Mouse (Mus musculus) limb, embryonic 11.5 days (tissue): ENCODE measurements around the gene Mms22l. TPM values are rescaled to one million over a fixed set of nuclear protein-coding genes. Genes with fewer than 3 reads are reported as not detected.

Source experiments
- ATAC-seq: fragments of 200-750 bp; cut with Nextera tagmentation; 2 replicates; pipeline ENCODE4 v1.8.0; 2017; ENCODE audit warnings: low read depth; ENCODE audit not compliant: insufficient number of reproducible peaks, low FRiP score, low TSS enrichment
- DNase-seq: peaks from one replicate; pipeline ENCODE4 v3.0.0-alpha.2; 2015; ENCODE audit warnings: low spot score
- H3K27ac ChIP-seq: fragments of 300-500 bp; sonication (generic); replicated peaks from 2 replicates; pipeline ENCODE4 v1.5.1; 2014; ENCODE audit warnings: low read depth, mild to moderate bottlenecking, low read length
- H3K27me3 ChIP-seq: fragments of 300-500 bp; sonication (generic); 2 replicates; pipeline ENCODE4 v1.6.1; 2014; ENCODE audit warnings: mild to moderate bottlenecking, low read length, mixed read lengths; ENCODE audit not compliant: control insufficient read depth, insufficient read depth
- H3K36me3 ChIP-seq: fragments of 300-500 bp; sonication (generic); 2 replicates; pipeline ENCODE4 v1.6.1; 2014; ENCODE audit warnings: mild to moderate bottlenecking, low read length, moderate library complexity, mixed read lengths; ENCODE audit not compliant: control insufficient read depth, insufficient read depth
- H3K4me1 ChIP-seq: fragments of 300-500 bp; sonication (generic); 2 replicates; pipeline ENCODE4 v1.6.1; 2014; ENCODE audit warnings: low read length, mixed read lengths; ENCODE audit not compliant: control insufficient read depth, insufficient read depth
- H3K4me2 ChIP-seq: fragments of 300-500 bp; sonication (generic); 2 replicates; pipeline ENCODE4 v1.6.1; 2014; ENCODE audit warnings: low read depth, mild to moderate bottlenecking, moderate library complexity; ENCODE audit not compliant: severe bottlenecking
- H3K4me3 ChIP-seq: fragments of 300-500 bp; sonication (generic); 2 replicates; pipeline ENCODE4 v1.5.1; 2014; ENCODE audit warnings: low read depth, low read length
- H3K9ac ChIP-seq: fragments of 300-500 bp; sonication (generic); 2 replicates; pipeline ENCODE4 v1.6.1; 2014; ENCODE audit warnings: mild to moderate bottlenecking, low read length
- H3K9me3 ChIP-seq: fragments of 300-500 bp; sonication (generic); 2 replicates; pipeline ENCODE4 v1.6.1; 2016; ENCODE audit warnings: low read length; ENCODE audit not compliant: control insufficient read depth
- WGBS: fragments of 180-500 bp; shearing (Covaris S2); extraction: QIAGEN DNeasy Blood & Tissue Kit; methylation state at CpG from one replicate; pipeline ENCODE4 v1.1.7; 2014; 5-methylcytosine and 5-hydroxymethylcytosine counted together
- polyA plus RNA-seq: library from polyadenylated mRNA; unstranded; fragments of >200 nt; fragmentation: Nextera tagmentation; extraction: Ambion mirVana; gene quantifications from 2 replicates; pipeline ENCODE4 v1.2.1, GENCODE M21; 2014

Gene Mms22l
- polyA plus RNA-seq, 1 experiment from 2014 or later, result 48.6 TPM

- no peaks in the 10 kb centered on the region; the same call in 1 of the 2 replicates for H3K36me3 ChIP-seq
- DNase-seq (no peak), ATAC-seq (no peak)
- no peaks in the 10 kb centered on the region for H3K4me1 ChIP-seq
- no peak overlapping the region for H3K4me3 ChIP-seq
- no peaks in the 10 kb centered on the region for H3K27me3 ChIP-seq
- H3K27ac ChIP-seq, result no peak overlapping the region
- no peaks in the 10 kb centered on the region for H3K9me3 ChIP-seq
- 93% methylated on average over 6 of the region's 6 CpGs for WGBS
- no peak overlapping the region for H3K9ac ChIP-seq
- no peak overlapping the region for H3K4me2 ChIP-seq
Measured at GRCm38 (mm10) chr4:24596942-24597611, 100.8 kb downstream of the Mms22l start.

GRCm38 (mm10) chr4:24598637-24599036 is 102.4 kb downstream of the Mms22l start:
- no peak for ATAC-seq
- H3K36me3 ChIP-seq, result no peaks in the 10 kb centered on the region; the same call in 1 of the 2 replicates
- H3K27ac ChIP-seq, result no peak overlapping the region
- H3K4me2 ChIP-seq, result no peak overlapping the region
- 77% methylated on average over 1 of the region's 1 CpGs for WGBS
- no peak overlapping the region for H3K9ac ChIP-seq
- H3K9me3 ChIP-seq, result no peaks in the 10 kb centered on the region
- H3K4me3 ChIP-seq, result no peak overlapping the region
- no peaks in the 10 kb centered on the region for H3K4me1 ChIP-seq
- H3K27me3 ChIP-seq, result no peaks in the 10 kb centered on the region
- DNase-seq, result no peak

GRCm38 (mm10) chr4:24601711-24602110 is 105.5 kb downstream of the Mms22l start:
- H3K9ac ChIP-seq, result no peak overlapping the region
- 95% methylated on average over 6 of the region's 6 CpGs for WGBS

GRCm38 (mm10) chr4:24609085-24609484 is 112.8 kb downstream of the Mms22l start:
- H3K4me3 ChIP-seq, result no peak overlapping the region
- H3K4me1 ChIP-seq, result no peaks in the 10 kb centered on the region
- no peak for DNase-seq
- no peaks in the 10 kb centered on the region for H3K27me3 ChIP-seq
- WGBS, result 89% methylated on average over 3 of the region's 3 CpGs
- no peak overlapping the region for H3K27ac ChIP-seq
- no peak for ATAC-seq
- H3K9ac ChIP-seq, result no peak overlapping the region
- H3K9me3 ChIP-seq, result no peaks in the 10 kb centered on the region
- H3K36me3 ChIP-seq, result no peaks in the 10 kb centered on the region
- H3K4me2 ChIP-seq, result no peak overlapping the region

More at GRCm38 (mm10) chr4:24601711-24602110, 105.5 kb downstream of the Mms22l start:
- DNase-seq, result no peak
- H3K4me2 ChIP-seq, result no peak overlapping the region
- H3K4me1 ChIP-seq, result no peaks in the 10 kb centered on the region
- ATAC-seq, result no peak
- H3K27ac ChIP-seq, result no peak overlapping the region
- H3K36me3 ChIP-seq, result peaks cover 2% of the 10 kb centered on the region; the same call in 1 of the 2 replicates
- no peaks in the 10 kb centered on the region for H3K9me3 ChIP-seq
- no peak overlapping the region for H3K4me3 ChIP-seq
- no peaks in the 10 kb centered on the region for H3K27me3 ChIP-seq

GRCm38 (mm10) chr4:24609564-24609963 is 113.3 kb downstream of the Mms22l start:
- Histone ChIP-seq H3K4me1 (no peaks in the 10 kb centered on the region), H3K4me2 (no peak overlapping the region), H3K27me3 (no peaks in the 10 kb centered on the region), H3K9me3 (no peaks in the 10 kb centered on the region), H3K27ac (no peak overlapping the region), H3K36me3 (no peaks in the 10 kb centered on the region), H3K4me3 (no peak overlapping the region), H3K9ac (no peak overlapping the region)
- no peak for ATAC-seq
- no peak for DNase-seq
- 100% methylated on average over 2 of the region's 2 CpGs for WGBS

GRCm38 (mm10) chr4:24620005-24620404 is 123.8 kb downstream of the Mms22l start:
- 73% methylated on average over 6 of the region's 6 CpGs for WGBS

GRCm38 (mm10) chr4:24620440-24620839 is 124.2 kb downstream of the Mms22l start:
- DNase-seq (no peak), ATAC-seq (no peak)
- H3K27me3 ChIP-seq, result no peaks in the 10 kb centered on the region
- H3K9ac ChIP-seq, result no peak overlapping the region
- H3K4me1 ChIP-seq, result no peaks in the 10 kb centered on the region
- no peak overlapping the region for H3K4me3 ChIP-seq
- 81% methylated on average over 5 of the region's 5 CpGs for WGBS
- no peak overlapping the region for H3K4me2 ChIP-seq
- H3K27ac ChIP-seq, result no peak overlapping the region
- no peaks in the 10 kb centered on the region for H3K9me3 ChIP-seq
- H3K36me3 ChIP-seq, result no peaks in the 10 kb centered on the region

More at GRCm38 (mm10) chr4:24620005-24620404, 123.8 kb downstream of the Mms22l start:
- Histone ChIP-seq H3K4me2 (no peak overlapping the region), H3K9me3 (no peaks in the 10 kb centered on the region), H3K27ac (no peak overlapping the region), H3K27me3 (no peaks in the 10 kb centered on the region), H3K4me3 (no peak overlapping the region), H3K4me1 (no peaks in the 10 kb centered on the region), H3K36me3 (no peaks in the 10 kb centered on the region), H3K9ac (no peak overlapping the region)
- DNase-seq (no peak), ATAC-seq (no peak)

GRCm38 (mm10) chr4:24621422-24622187 is 125.4 kb downstream of the Mms22l start:
- DNase-seq (no peak), ATAC-seq (no peak)
- Histone ChIP-seq H3K4me2 (no peak overlapping the region), H3K9me3 (no peaks in the 10 kb centered on the region), H3K4me1 (no peaks in the 10 kb centered on the region), H3K36me3 (no peaks in the 10 kb centered on the region), H3K27me3 (no peaks in the 10 kb centered on the region), H3K27ac (no peak overlapping the region), H3K4me3 (no peak overlapping the region), H3K9ac (no peak overlapping the region)
- 76% methylated on average over 9 of the region's 9 CpGs for WGBS
